Mouse (Mus musculus) MEL (cell line): ENCODE data around the gene Dcdc2b. TPM values are rescaled to one million over a fixed set of nuclear protein-coding genes. Genes with fewer than 3 reads are reported as not detected.

Experiments used
- DNase-seq: peaks from one replicate; pipeline ENCODE4 v3.0.0; 2011; ENCODE audit warnings: low read depth, low spot score
- H3K27ac ChIP-seq: 2 replicates; pipeline ENCODE4 v1.5.1; 2012; ENCODE audit warnings: low read depth, mild to moderate bottlenecking, control low read depth, low read length, moderate library complexity; ENCODE audit not compliant: control insufficient read depth
- H3K27me3 ChIP-seq, 2 experiments: fragments of 150-350 bp in 1 of 2; sonication (generic) in 1 of 2; 2 replicates each; pipeline ENCODE4 v1.6.1; 2012; ENCODE audit warnings: low read length in 2 of 2, mild to moderate bottlenecking in 2 of 2, improper control_type of control experiment in 1 of 2, moderate library complexity in 1 of 2; ENCODE audit not compliant: insufficient read depth in 2 of 2, control insufficient read depth in 1 of 2
- H3K36me3 ChIP-seq, 2 experiments: 2 replicates each; pipeline ENCODE4 v1.6.1; 2012 to 2014; ENCODE audit warnings: low read length in 2 of 2, improper control_type of control experiment in 1 of 2, inconsistent platforms in 1 of 2, mild to moderate bottlenecking in 1 of 2; ENCODE audit not compliant: insufficient read depth in 2 of 2, control insufficient read depth in 1 of 2
- H3K4me1 ChIP-seq, 2 experiments: fragments of 150-350 bp in 1 of 2; sonication (generic) in 1 of 2; 2 replicates each; pipeline ENCODE4 v1.6.1; 2012; ENCODE audit warnings: low read length in 2 of 2, improper control_type of control experiment in 1 of 2, mild to moderate bottlenecking in 1 of 2; ENCODE audit not compliant: insufficient read depth in 2 of 2, control insufficient read depth in 1 of 2
- H3K4me3 ChIP-seq, 2 experiments: fragments of 150-350 bp in 1 of 2; sonication (generic) in 1 of 2; 2 replicates each; pipeline ENCODE4 v1.5.1; 2012; ENCODE audit warnings: low read depth in 2 of 2, low read length in 2 of 2, mild to moderate bottlenecking in 2 of 2, moderate library complexity in 2 of 2, control low read depth in 1 of 2, improper control_type of control experiment in 1 of 2; ENCODE audit not compliant: control insufficient read depth in 1 of 2, insufficient read depth in 1 of 2
- H3K79me2 ChIP-seq: 2 replicates; pipeline ENCODE4 v1.6.1; 2012; ENCODE audit warnings: mild to moderate bottlenecking, low read length, moderate library complexity; ENCODE audit not compliant: control insufficient read depth, poor library complexity, insufficient read depth
- H3K9ac ChIP-seq: 2 replicates; pipeline ENCODE4 v1.6.1; 2012; ENCODE audit warnings: low read depth, mild to moderate bottlenecking, control low read depth, low read length, moderate library complexity; ENCODE audit not compliant: control insufficient read depth, poor library complexity, severe bottlenecking
- H3K9me3 ChIP-seq: fragments of 150-350 bp; sonication (generic); replicated peaks from 2 replicates; pipeline ENCODE4 v1.6.1; 2012; ENCODE audit warnings: mild to moderate bottlenecking, low read length, improper control_type of control experiment, moderate library complexity; ENCODE audit not compliant: insufficient read depth
- CHD1 ChIP-seq: IDR thresholded peaks from 2 replicates; pipeline ENCODE4 v1.6.1; 2012; ENCODE audit warnings: low read depth, mild to moderate bottlenecking, inconsistent platforms, low read length, improper control_type of control experiment
- CHD2 ChIP-seq: IDR thresholded peaks from 2 replicates; pipeline ENCODE4 v1.6.1; 2011; ENCODE audit warnings: low read length, improper control_type of control experiment
- E2F4 ChIP-seq: IDR thresholded peaks from 2 replicates; pipeline ENCODE4 v1.6.1; 2011; ENCODE audit warnings: low read depth, low read length, improper control_type of control experiment, borderline replicate concordance
- ELF1 ChIP-seq: IDR thresholded peaks from 2 replicates; pipeline ENCODE4 v1.6.1; 2014; ENCODE audit warnings: low read depth, mild to moderate bottlenecking, inconsistent platforms, low read length, improper control_type of control experiment, moderate library complexity
- ETS1 ChIP-seq: IDR thresholded peaks from 2 replicates; pipeline ENCODE4 v1.6.1; 2012; ENCODE audit warnings: low read depth, mild to moderate bottlenecking, inconsistent platforms, low read length, improper control_type of control experiment, moderate library complexity
- GATA1 ChIP-seq: IDR thresholded peaks from 2 replicates; pipeline ENCODE4 v1.6.1; 2011; ENCODE audit warnings: low read depth, low read length, improper control_type of control experiment
- HCFC1 ChIP-seq: IDR thresholded peaks from 2 replicates; pipeline ENCODE4 v1.6.1; 2012; ENCODE audit warnings: low read depth, mild to moderate bottlenecking, inconsistent platforms, low read length, improper control_type of control experiment, moderate library complexity
- JUND ChIP-seq: IDR thresholded peaks from 2 replicates; pipeline ENCODE4 v1.6.1; 2011; ENCODE audit warnings: low read depth, mild to moderate bottlenecking, improper control_type of control experiment, low read length
- MXI1 ChIP-seq: IDR thresholded peaks from 2 replicates; pipeline ENCODE4 v1.6.1; 2011; ENCODE audit warnings: mild to moderate bottlenecking, low read depth, low read length, improper control_type of control experiment
- MYC ChIP-seq: IDR thresholded peaks from 2 replicates; pipeline ENCODE4 v1.6.1; 2011; ENCODE audit warnings: low read depth, mild to moderate bottlenecking, low read length, improper control_type of control experiment, moderate library complexity
- NELFE ChIP-seq: IDR thresholded peaks from 2 replicates; pipeline ENCODE4 v1.6.1; 2011; ENCODE audit warnings: low read depth, low read length, improper control_type of control experiment
- NRF1 ChIP-seq: IDR thresholded peaks from 2 replicates; pipeline ENCODE4 v1.6.1; 2014; ENCODE audit warnings: low read depth, mild to moderate bottlenecking, inconsistent platforms, low read length, improper control_type of control experiment, moderate library complexity; ENCODE audit not compliant: poor library complexity, insufficient read depth, severe bottlenecking
- POLR2AphosphoS2 ChIP-seq: IDR thresholded peaks from 2 replicates; pipeline ENCODE4 v1.6.1; 2011; ENCODE audit warnings: low read length, improper control_type of control experiment
- POLR2AphosphoS5 ChIP-seq: IDR thresholded peaks from 2 replicates; pipeline ENCODE4 v1.6.1; 2012; ENCODE audit warnings: low read depth, borderline replicate concordance, mild to moderate bottlenecking, inconsistent platforms, low read length, moderate library complexity, mixed read lengths
- RAD21 ChIP-seq: IDR thresholded peaks from 2 replicates; pipeline ENCODE4 v1.6.1; 2011; ENCODE audit warnings: mild to moderate bottlenecking, low read depth, low read length, improper control_type of control experiment
- SIN3A ChIP-seq: IDR thresholded peaks from 2 replicates; pipeline ENCODE4 v1.6.1; 2012; ENCODE audit warnings: low read length, improper control_type of control experiment, inconsistent platforms
- ZC3H11A ChIP-seq: IDR thresholded peaks from 2 replicates; pipeline ENCODE4 v1.6.1; 2012; ENCODE audit warnings: low read depth, mild to moderate bottlenecking, inconsistent platforms, low read length, improper control_type of control experiment
- ZMIZ1 ChIP-seq: IDR thresholded peaks from 2 replicates; pipeline ENCODE4 v1.6.1; 2012; ENCODE audit warnings: low read depth, mild to moderate bottlenecking, inconsistent platforms, low read length, improper control_type of control experiment, moderate library complexity
- polyA plus RNA-seq, 2 experiments: library from polyadenylated mRNA; stranded (reverse) in 1 of 2; unstranded in 1 of 2; fragments of >175 nt in 1 of 2; fragments of >200 nt in 1 of 2; gene quantifications; 2 replicates each; pipeline versions ENCODE4 v1.2.1 to v1.2.4; 2012; ENCODE audit warnings: low replicate concordance in 2 of 2, low read depth in 1 of 2; ENCODE audit not compliant: insufficient read length in 2 of 2, insufficient read depth in 1 of 2, missing spikeins in 1 of 2
- total RNA-seq: library from RNA; depleted of rRNA; stranded (reverse); fragments of 300-350 nt; gene quantifications from 2 replicates; pipeline ENCODE4 v1.2.3, GENCODE M21; 2012

Gene Dcdc2b
- total and polyA plus RNA-seq, 3 experiments, result 1.3 TPM; not detected in 2

DNA sequence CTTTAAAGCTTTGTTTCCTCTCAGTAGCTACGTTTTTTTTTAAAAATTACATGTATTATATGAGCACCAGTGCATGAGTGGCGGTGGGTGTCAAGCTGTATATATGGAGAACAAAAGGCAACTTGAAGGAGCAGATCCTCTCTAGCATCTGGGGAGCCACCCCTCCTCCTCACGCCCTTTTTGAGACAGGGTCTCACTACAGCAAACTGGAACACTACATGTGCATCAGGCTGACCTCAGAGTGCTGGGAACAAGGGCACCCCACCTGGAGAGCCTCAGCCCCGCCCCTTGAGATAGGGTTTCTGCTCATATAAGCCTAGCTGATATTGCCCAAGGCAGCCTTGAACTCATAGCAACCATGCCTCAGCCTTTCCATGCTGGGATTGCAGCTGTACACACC lies 11.4 kb upstream of the Dcdc2b start:
- H3K27me3 ChIP-seq, result no peaks in the 10 kb centered on the region
- peaks cover under 1 to 9% of the 10 kb centered on the region in 2 experiments for H3K36me3 ChIP-seq
- no peak overlapping the region for H3K4me3 ChIP-seq
- peak overlapping the region; percentile 48 for H3K27ac ChIP-seq
- H3K9me3 ChIP-seq, result no peaks in the 10 kb centered on the region
- DNase-seq, result peak; percentile 50
- TF ChIP-seq GATA1, result no peak
- no peaks in the 10 kb centered on the region; the same call in 1 of the 2 replicates for H3K79me2 ChIP-seq
- no peak overlapping the region for H3K9ac ChIP-seq
- H3K4me1 ChIP-seq, result peaks cover 3 to 17% of the 10 kb centered on the region in 2 experiments; a peak in 3 of 4 replicates

- Histone ChIP-seq H3K9ac (peak overlapping the region; percentile 38), H3K27me3 (no peaks in the 10 kb centered on the region), H3K27ac (peak overlapping the region; percentile 48), H3K36me3 (peaks cover 0 to 9% of the 10 kb centered on the region in 2 experiments), H3K4me3 (peak overlapping the region in 1 of 2 experiments; percentile 38; a peak in 1 of 4 replicates), H3K79me2 (no peaks in the 10 kb centered on the region; the same call in 1 of the 2 replicates), H3K4me1 (peaks cover 3 to 17% of the 10 kb centered on the region in 2 experiments; a peak in 3 of 4 replicates), H3K9me3 (no peaks in the 10 kb centered on the region)
- TF ChIP-seq JUND, result no peak
- TF ChIP-seq POLR2AphosphoS5, result no peak
- TF ChIP-seq HCFC1, result 0 out of 2 replicates have a peak, but pooled peaks have one; percentile 34
- no peak for TF ChIP-seq CHD2
- TF ChIP-seq E2F4, result no peak
- TF ChIP-seq ETS1, result no peak
- TF ChIP-seq CHD1, result no peak
- no peak for TF ChIP-seq NELFE
- TF ChIP-seq MYC, result no peak
- peak; percentile 73 for TF ChIP-seq NRF1
- TF ChIP-seq MXI1, result peak; percentile 23; the same call in 1 of the 2 replicates
- TF ChIP-seq RAD21, result no peak
- peak; percentile 23; the same call in 1 of the 2 replicates for TF ChIP-seq SIN3A
- TF ChIP-seq ZMIZ1, result 0 out of 2 replicates have a peak, but pooled peaks have one; percentile 45
- TF ChIP-seq ELF1, result no peak
- no peak for TF ChIP-seq ZC3H11A
- TF ChIP-seq POLR2AphosphoS2, result 0 out of 2 replicates have a peak, but pooled peaks have one; percentile 39
- no peak for TF ChIP-seq GATA1
- DNase-seq, result peak; percentile 78
These were observed 10.9 kb upstream of the Dcdc2b start for GRCm38 (mm10) chr4:129625029-129625370.
